22 mouse cellular contexts compared by ENCODE assay signal in the genomic region with DNA sequence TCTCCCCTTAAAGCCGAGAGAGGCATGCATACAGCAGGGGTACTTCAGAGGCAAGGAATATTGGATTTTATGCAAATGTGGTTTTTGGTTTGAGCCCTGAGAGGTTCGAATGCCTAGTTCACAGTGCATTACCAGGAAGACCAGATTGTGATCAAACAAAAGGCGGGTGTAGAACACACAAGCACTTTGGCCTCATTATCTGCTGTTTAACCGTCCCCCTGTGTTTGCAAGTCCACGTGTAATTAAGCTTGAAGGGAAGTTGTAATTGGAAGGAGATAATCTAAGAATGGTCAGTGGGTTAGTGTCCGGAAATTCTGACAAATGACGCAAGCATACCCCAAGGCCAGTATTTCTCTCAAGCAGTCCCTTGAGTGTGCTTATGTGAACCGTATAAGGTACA. TPM values are rescaled to one million over a fixed set of nuclear protein-coding genes. Genes with fewer than 3 reads are reported as not detected.
DNase-seq lines count a peak whose midpoint lies in the region; ATAC-seq and TF ChIP-seq lines count a peak whose summit lies in the region.
"Had no signal": no experiment of that assay in that cellular context is flagged by ENCODE, and none has a peak within 500 bp of the region (broad histone marks: within the 10 kb centered on the region; RNA-seq: fewer than 3 reads in every experiment).

No protein-coding gene starts in this region.

- H3K4me1 ChIP-seq in forebrain, embryonic 10.5 days: peaks cover 33% of the 10 kb centered on the region
- no peaks in the 10 kb centered on the region; the same call in 1 of the 2 replicates for H3K4me1 ChIP-seq in forebrain, postnatal 0 days (ENCODE audit: insufficient read depth)
- H3K4me1 ChIP-seq in liver, adult 2 months (ENCODE audit: control insufficient read depth, insufficient read depth, low read length): peaks cover 9% of the 10 kb centered on the region; the same call in 1 of the 2 replicates
- peaks cover 24% of the 10 kb centered on the region for H3K4me1 ChIP-seq in limb, embryonic 10.5 days
- H3K4me1 ChIP-seq: embryonic facial prominence, embryonic 15.5 days had no signal

- no peaks in the 10 kb centered on the region for H3K9me3 ChIP-seq in forebrain, embryonic 10.5 days
- no peaks in the 10 kb centered on the region for H3K9me3 ChIP-seq in forebrain, postnatal 0 days (ENCODE audit: low read length)
- H3K9me3 ChIP-seq in limb, embryonic 10.5 days (replicated peaks): no peaks in the 10 kb centered on the region
- H3K9me3 ChIP-seq: embryonic facial prominence, embryonic 15.5 days; forebrain, embryonic 15.5 days; midbrain, embryonic 12.5 days had no signal

- H3K36me3 ChIP-seq in forebrain, embryonic 10.5 days (replicated peaks): no peaks in the 10 kb centered on the region
- no peaks in the 10 kb centered on the region for H3K36me3 ChIP-seq in forebrain, postnatal 0 days (ENCODE audit: insufficient read depth)
- H3K36me3 ChIP-seq in liver, adult 2 months (ENCODE audit: control insufficient read depth, insufficient read depth, low read length): no peaks in the 10 kb centered on the region
- H3K36me3 ChIP-seq in limb, embryonic 10.5 days: no peaks in the 10 kb centered on the region
- H3K36me3 ChIP-seq: embryonic facial prominence, embryonic 15.5 days; forebrain, embryonic 15.5 days; midbrain, embryonic 12.5 days had no signal

- H3K27ac ChIP-seq in forebrain, embryonic 10.5 days: peak overlapping the region; percentile 58
- H3K27ac ChIP-seq in forebrain, postnatal 0 days (ENCODE audit: low read depth, low read length): no peak overlapping the region
- peak overlapping the region; percentile 79 for H3K27ac ChIP-seq in liver, adult 2 months (replicated peaks; ENCODE audit: insufficient read depth, low read depth, low read length)
- 0 out of 2 replicates have a peak overlapping the region, but pooled peaks have one; percentile 14 for H3K27ac ChIP-seq in limb, embryonic 10.5 days
- H3K27ac ChIP-seq: embryonic facial prominence, embryonic 15.5 days; forebrain, embryonic 15.5 days; midbrain, embryonic 12.5 days had no signal

- 37% methylated on average over 8 of the region's 8 CpGs for WGBS in forebrain, embryonic 10.5 days
- 26% methylated on average over 8 of the region's 8 CpGs for WGBS in forebrain, postnatal 0 days
- 15% methylated on average over 8 of the region's 8 CpGs for WGBS in liver, adult 2 months
- 43% methylated on average over 8 of the region's 8 CpGs for WGBS in limb, embryonic 10.5 days

- no peak overlapping the region for H3K4me3 ChIP-seq in forebrain, embryonic 10.5 days
- H3K4me3 ChIP-seq in forebrain, postnatal 0 days (ENCODE audit: low read depth, low read length): no peak overlapping the region
- H3K4me3 ChIP-seq in liver, adult 2 months (ENCODE audit: insufficient read depth, low read depth, low read length): no peak overlapping the region
- no peak overlapping the region for H3K4me3 ChIP-seq in limb, embryonic 10.5 days
- H3K4me3 ChIP-seq: embryonic facial prominence, embryonic 15.5 days; forebrain, embryonic 15.5 days; midbrain, embryonic 12.5 days had no signal

- no peak overlapping the region for H3K9ac ChIP-seq in forebrain, postnatal 0 days
- H3K9ac ChIP-seq in liver, adult 2 months (ENCODE audit: low read depth, low read length): no peak overlapping the region
- H3K9ac ChIP-seq: embryonic facial prominence, embryonic 15.5 days; forebrain, embryonic 15.5 days; midbrain, embryonic 12.5 days had no signal

- TF ChIP-seq POLR2A in liver, adult 2 months (IDR thresholded peaks at IDR 0.05; ENCODE audit: extremely low read depth, insufficient read depth, low read length): no peak

- no peak overlapping the region for H3K4me2 ChIP-seq in forebrain, postnatal 0 days (ENCODE audit: low read depth)
- H3K4me2 ChIP-seq: embryonic facial prominence, embryonic 15.5 days; forebrain, embryonic 15.5 days; midbrain, embryonic 12.5 days had no signal

- H3K27me3 ChIP-seq in forebrain, embryonic 10.5 days (ENCODE audit: poor library complexity, severe bottlenecking): no peaks in the 10 kb centered on the region
- no peaks in the 10 kb centered on the region for H3K27me3 ChIP-seq in forebrain, postnatal 0 days (ENCODE audit: insufficient read depth, low read length)
- H3K27me3 ChIP-seq in liver, adult 2 months (ENCODE audit: control insufficient read depth, insufficient read depth, low read length): no peaks in the 10 kb centered on the region
- H3K27me3 ChIP-seq in limb, embryonic 10.5 days (ENCODE audit: low read depth, poor library complexity, severe bottlenecking): no peaks in the 10 kb centered on the region
- H3K27me3 ChIP-seq: embryonic facial prominence, embryonic 15.5 days; forebrain, embryonic 15.5 days; midbrain, embryonic 12.5 days had no signal

- DNase-seq in forebrain, embryonic 10.5 days (ENCODE audit: extremely low spot score, low spot score): no peak
- DNase-seq in forebrain, postnatal 0 days: no peak
- peak; percentile 79 for DNase-seq in liver, adult 2 months (ENCODE audit: extremely low read depth, low read depth, low spot score)
- DNase-seq in liver: no peak
- DNase-seq in limb, embryonic 10.5 days (ENCODE audit: low spot score): no peak
- no peak for DNase-seq in layer of hippocampus, adult 8-10 months (ENCODE audit: low spot score in 2 of 2)
- no peak for DNase-seq in lung, postnatal 4 days
- DNase-seq: cerebellum, adult 11-12 months; heart, postnatal 14 days; kidney, postnatal 4 days; layer of hippocampus, postnatal 36 days; thymus, adult 18-20 months had no signal

- ATAC-seq in forebrain, postnatal 0 days: no peak
- 0 out of 2 replicates have a peak, but pooled peaks have one; percentile 40 for ATAC-seq in megakaryocyte progenitor cell, adult 5-6 weeks (replicated peaks; ENCODE audit: poor library complexity)
- ATAC-seq: forebrain, embryonic 15.5 days; hindbrain, embryonic 16.5 days had no signal

- TF ChIP-seq CTCF in forebrain, postnatal 0 days (IDR thresholded peaks at IDR 0.05; ENCODE audit: low read depth): no peak
- TF ChIP-seq CTCF in liver, adult 2 months (IDR thresholded peaks at IDR 0.05; ENCODE audit: low read depth, low read length): no peak

- H3K79me2 ChIP-seq in liver, adult 2 months (ENCODE audit: control insufficient read depth, insufficient read depth, low read length): no peaks in the 10 kb centered on the region

RNA-seq across cellular contexts. Expression of gene Gm47985, which starts 16.3 kb away (rescaled TPM):
- polyA plus RNA-seq in forebrain, embryonic 10.5 days (2016; fragmentation: Nextera tagmentation; extraction: Ambion mirVana): 0.27 and 0.41 TPM in 2 replicates
- total RNA-seq in forebrain, postnatal 0 days (2014; rRNA removed): not detected in 2 replicates
- not detected in 2 replicates for polyA plus RNA-seq in forebrain, postnatal 0 days (2015; fragmentation: Nextera tagmentation; extraction: Ambion mirVana)
- not detected in 2 replicates for total RNA-seq in liver, adult 2 months (2014; rRNA removed)
- polyA plus RNA-seq in liver, adult 2 months (2012; rRNA removed): not detected in 2 replicates
- 0.28 and 0.44 TPM in 2 replicates for polyA plus RNA-seq in limb, embryonic 10.5 days (2016; fragmentation: Nextera tagmentation; extraction: Ambion mirVana)
- total RNA-seq in megakaryocyte progenitor cell, adult 5-6 weeks (2015): 0.20 TPM in 1 of 2 replicates, not detected in the other
- total RNA-seq in megakaryocyte progenitor cell, adult 5-6 weeks (2017): not detected in 2 replicates
- under 1 TPM in 1 of 4 experiments, not detected in 3; 0.25 TPM for total RNA-seq in layer of hippocampus, adult 8-10 months (2022)
- total RNA-seq: layer of hippocampus, postnatal 36 days had no signal
- polyA plus RNA-seq: cortical plate, adult 2 months; embryonic facial prominence, embryonic 15.5 days; forebrain, embryonic 15.5 days; hindbrain, embryonic 16.5 days; urinary bladder, adult 2 months had no signal

RNA-seq across cellular contexts. Expression of gene Gm8947, which starts 26.1 kb away (rescaled TPM):
- polyA plus RNA-seq in forebrain, embryonic 10.5 days (2016; fragmentation: Nextera tagmentation; extraction: Ambion mirVana): 0.14 and 0.42 TPM in 2 replicates
- not detected in 2 replicates for total RNA-seq in forebrain, postnatal 0 days (2014; rRNA removed)
- not detected in 2 replicates for polyA plus RNA-seq in forebrain, postnatal 0 days (2015; fragmentation: Nextera tagmentation; extraction: Ambion mirVana)
- total RNA-seq in liver, adult 2 months (2014; rRNA removed): not detected in 2 replicates
- polyA plus RNA-seq in liver, adult 2 months (2012; rRNA removed): not detected in 2 replicates
- not detected in 2 replicates for polyA plus RNA-seq in limb, embryonic 10.5 days (2016; fragmentation: Nextera tagmentation; extraction: Ambion mirVana)
- total RNA-seq in megakaryocyte progenitor cell, adult 5-6 weeks (2015): 0.30 TPM in 1 of 2 replicates, not detected in the other
- not detected in 2 replicates for total RNA-seq in megakaryocyte progenitor cell, adult 5-6 weeks (2017)
- not detected for total RNA-seq in layer of hippocampus, adult 8-10 months (2022)
- total RNA-seq: heart, postnatal 14 days; layer of hippocampus, postnatal 36 days had no signal
- polyA plus RNA-seq: cortical plate, adult 2 months; forebrain, embryonic 15.5 days; hindbrain, embryonic 16.5 days; lung, embryonic 16.5 days; midbrain, embryonic 12.5 days; urinary bladder, adult 2 months had no signal

RNA-seq across cellular contexts. Expression of gene Gm47995, which starts 32.2 kb away (rescaled TPM):
- polyA plus RNA-seq in forebrain, embryonic 10.5 days (2016; fragmentation: Nextera tagmentation; extraction: Ambion mirVana): not detected in 2 replicates
- not detected in 2 replicates for total RNA-seq in forebrain, postnatal 0 days (2014; rRNA removed)
- polyA plus RNA-seq in forebrain, postnatal 0 days (2015; fragmentation: Nextera tagmentation; extraction: Ambion mirVana): not detected in 2 replicates
- total RNA-seq in liver, adult 2 months (2014; rRNA removed): not detected in 2 replicates
- polyA plus RNA-seq in liver, adult 2 months (2012; rRNA removed): not detected in 2 replicates
- polyA plus RNA-seq in limb, embryonic 10.5 days (2016; fragmentation: Nextera tagmentation; extraction: Ambion mirVana): not detected in 2 replicates
- total RNA-seq in megakaryocyte progenitor cell, adult 5-6 weeks (2015): not detected in 2 replicates
- total RNA-seq in megakaryocyte progenitor cell, adult 5-6 weeks (2017): not detected in 2 replicates
- not detected for total RNA-seq in layer of hippocampus, adult 8-10 months (2022)
- total RNA-seq: gastrocnemius, adult 8-10 months; heart, postnatal 14 days; layer of hippocampus, postnatal 36 days had no signal
- polyA plus RNA-seq: cortical plate, adult 2 months; embryonic facial prominence, embryonic 15.5 days; forebrain, embryonic 15.5 days; hindbrain, embryonic 16.5 days; limb, embryonic 11.5 days; lung, embryonic 16.5 days; midbrain, embryonic 12.5 days; urinary bladder, adult 2 months had no signal

RNA-seq across cellular contexts. Expression of gene 3110040M04Rik, which starts 37.9 kb away (rescaled TPM):
- not detected in 2 replicates for polyA plus RNA-seq in forebrain, embryonic 10.5 days (2016; fragmentation: Nextera tagmentation; extraction: Ambion mirVana)
- total RNA-seq in forebrain, postnatal 0 days (2014; rRNA removed): not detected in 2 replicates
- polyA plus RNA-seq in forebrain, postnatal 0 days (2015; fragmentation: Nextera tagmentation; extraction: Ambion mirVana): not detected in 2 replicates
- total RNA-seq in liver, adult 2 months (2014; rRNA removed): not detected in 2 replicates
- not detected in 2 replicates for polyA plus RNA-seq in liver, adult 2 months (2012; rRNA removed)
- polyA plus RNA-seq in limb, embryonic 10.5 days (2016; fragmentation: Nextera tagmentation; extraction: Ambion mirVana): not detected in 2 replicates
- not detected in 2 replicates for total RNA-seq in megakaryocyte progenitor cell, adult 5-6 weeks (2015)
- 1.3 TPM in 1 of 2 replicates, not detected in the other for total RNA-seq in megakaryocyte progenitor cell, adult 5-6 weeks (2017)
- not detected for total RNA-seq in layer of hippocampus, adult 8-10 months (2022)
- total RNA-seq: gastrocnemius, adult 8-10 months; heart, postnatal 14 days; layer of hippocampus, postnatal 36 days had no signal
- polyA plus RNA-seq: cortical plate, adult 2 months; embryonic facial prominence, embryonic 15.5 days; forebrain, embryonic 15.5 days; hindbrain, embryonic 16.5 days; limb, embryonic 11.5 days; lung, embryonic 16.5 days; midbrain, embryonic 12.5 days; urinary bladder, adult 2 months had no signal

RNA-seq across cellular contexts. Expression of gene Gm47996, which starts 43.9 kb away (rescaled TPM):
- polyA plus RNA-seq in forebrain, embryonic 10.5 days (2016; fragmentation: Nextera tagmentation; extraction: Ambion mirVana): not detected in 2 replicates
- not detected in 2 replicates for total RNA-seq in forebrain, postnatal 0 days (2014; rRNA removed)
- polyA plus RNA-seq in forebrain, postnatal 0 days (2015; fragmentation: Nextera tagmentation; extraction: Ambion mirVana): not detected in 2 replicates
- not detected in 2 replicates for total RNA-seq in liver, adult 2 months (2014; rRNA removed)
- not detected in 2 replicates for polyA plus RNA-seq in liver, adult 2 months (2012; rRNA removed)
- polyA plus RNA-seq in limb, embryonic 10.5 days (2016; fragmentation: Nextera tagmentation; extraction: Ambion mirVana): 0.50 TPM in 1 of 2 replicates, not detected in the other
- total RNA-seq in megakaryocyte progenitor cell, adult 5-6 weeks (2015): not detected in 2 replicates
- not detected in 2 replicates for total RNA-seq in megakaryocyte progenitor cell, adult 5-6 weeks (2017)
- not detected for total RNA-seq in layer of hippocampus, adult 8-10 months (2022)
- total RNA-seq: heart, postnatal 14 days; layer of hippocampus, postnatal 36 days had no signal
- polyA plus RNA-seq: cortical plate, adult 2 months; embryonic facial prominence, embryonic 15.5 days; forebrain, embryonic 15.5 days; hindbrain, embryonic 16.5 days; lung, embryonic 16.5 days; urinary bladder, adult 2 months had no signal
